Mouse (Mus musculus) gastrocnemius, adult 2 months (tissue): ENCODE results near the gene Zfp248. TPM values are rescaled to one million over a fixed set of nuclear protein-coding genes. Genes with fewer than 3 reads are reported as not detected.
A peak's percentile ranks its signal among the peaks of the same experiment; 100 is the strongest.

ENCODE experiments used
- DNase-seq: peaks from one replicate; pipeline ENCODE4 v3.0.0; 2022
- H3K27ac ChIP-seq: fragments of 200-600 bp; 2 replicates; pipeline ENCODE4 v1.8.1; 2022; ENCODE audit warnings: mild to moderate bottlenecking
- H3K4me3 ChIP-seq: fragments of 200-600 bp; 2 replicates; pipeline ENCODE4 v1.8.1; 2022; ENCODE audit warnings: mild to moderate bottlenecking, moderate library complexity
- CTCF ChIP-seq: fragments of 200-600 bp; IDR thresholded peaks from 2 replicates; pipeline ENCODE4 v1.8.1; 2022; ENCODE audit warnings: antibody characterized with exemption, mild to moderate bottlenecking, moderate library complexity
- intact Hi-C: fragments of 180-260 bp; cut with DNase I; formaldehyde crosslinking; loops from one replicate; pipeline ENCODE4 v1.15.1; 2025
- microRNA-seq: library from miRNA; unstranded; fragments of <30 nt; microRNA quantifications from one replicate; pipeline ENCODE4 v1.2.0, GENCODE M21; 2021
- total RNA-seq, 2 experiments: library from RNA; stranded (reverse); gene quantifications; 2 replicates each; pipeline ENCODE4 v1.2.3; 2021

Zfp248 gene
- total RNA-seq, 2 experiments from 2014 or later, result 1.0 to 1.9 TPM

DNA sequence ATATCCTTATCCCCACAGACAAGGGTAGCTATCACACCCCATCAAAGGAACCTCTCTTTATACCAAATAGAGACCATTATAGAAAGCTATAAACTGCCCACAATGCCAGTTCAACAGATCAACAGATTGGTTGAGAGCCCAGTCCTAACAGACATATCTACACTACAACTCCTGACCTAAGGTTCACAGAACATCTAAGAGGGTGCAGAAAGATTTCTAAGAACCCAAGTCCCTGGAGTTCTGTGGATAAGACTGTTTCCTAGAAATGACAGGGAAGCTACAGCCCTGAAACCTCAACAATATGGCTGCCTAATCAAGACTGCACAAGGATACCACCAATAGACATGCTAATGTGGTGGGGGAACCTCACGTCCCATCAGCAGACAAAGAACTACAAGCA, 44.9 kb downstream of the Zfp248 start:
- intact Hi-C loops, result no loop called here
- Histone ChIP-seq H3K4me3 (no peak overlapping the region), H3K27ac (no peak overlapping the region)
- no peak for DNase-seq
- no peak for TF ChIP-seq CTCF

DNA sequence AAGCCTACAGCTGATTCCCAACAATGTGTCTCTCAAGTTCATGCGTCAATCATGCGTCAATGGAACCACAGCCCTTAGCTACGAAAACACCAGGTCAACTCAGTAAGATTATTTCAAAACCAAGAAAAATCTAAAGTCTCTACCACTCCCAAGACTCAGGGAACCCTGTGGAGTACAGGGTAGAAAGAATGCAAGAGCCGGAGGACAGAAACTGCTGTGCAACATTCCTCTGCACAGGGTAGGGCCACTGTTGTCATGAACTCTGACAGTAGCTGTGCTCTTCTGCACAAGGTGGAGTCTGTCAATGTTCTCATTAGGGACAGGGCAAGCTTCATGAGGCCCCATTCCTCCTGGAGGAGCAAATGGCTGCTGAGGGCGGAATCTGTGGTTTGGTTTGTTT, 46.8 kb downstream of the Zfp248 start:
- intact Hi-C loops, result no loop called here
- H3K4me3 ChIP-seq, result no peak overlapping the region
- TF ChIP-seq CTCF, result no peak
- DNase-seq, result no peak
- no peak overlapping the region for H3K27ac ChIP-seq

DNA sequence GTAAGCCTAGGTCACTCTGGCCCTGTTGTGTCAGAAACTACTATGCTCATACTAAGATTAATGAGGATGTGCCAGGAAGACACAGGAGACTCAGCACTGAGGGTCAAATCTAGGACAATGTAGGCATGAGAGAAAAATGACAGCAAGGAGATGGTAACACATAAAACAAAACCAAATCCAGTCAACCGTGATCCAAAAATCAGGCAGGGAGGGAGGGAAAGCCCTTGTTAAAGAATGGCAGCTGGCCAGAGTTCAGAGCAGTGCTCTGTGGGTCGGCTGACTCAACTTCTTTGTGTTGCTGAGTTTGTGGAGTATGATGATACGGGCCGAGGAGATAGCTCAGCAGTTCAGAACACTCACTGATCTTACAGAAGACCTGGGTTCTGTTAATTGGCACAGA, 48.9 kb downstream of the Zfp248 start:
- no peak for DNase-seq
- no peak for TF ChIP-seq CTCF
- Histone ChIP-seq H3K4me3 (no peak overlapping the region), H3K27ac (no peak overlapping the region)
- intact Hi-C loops, result no loop called here

- no peak overlapping the region for H3K27ac ChIP-seq
- intact Hi-C loops, result no loop called here
- TF ChIP-seq CTCF, result no peak
Observed at GRCm38 (mm10) chr6:118390746-118391145, 64.6 kb downstream of the Zfp248 start.

GRCm38 (mm10) chr6:118385962-118386361, 69.4 kb downstream of the Zfp248 start:
- no peak for DNase-seq
- TF ChIP-seq CTCF, result peak; percentile 8; the same call in 1 of the 2 replicates
- Histone ChIP-seq H3K4me3 (no peak overlapping the region), H3K27ac (no peak overlapping the region)
- intact Hi-C loops, result no loop called here

More at GRCm38 (mm10) chr6:118390746-118391145, 64.6 kb downstream of the Zfp248 start:
- no peak for DNase-seq
- H3K4me3 ChIP-seq, result no peak overlapping the region

- H3K4me3 ChIP-seq, result no peak overlapping the region
- no peak for DNase-seq
- no peak overlapping the region for H3K27ac ChIP-seq
- TF ChIP-seq CTCF, result no peak
- intact Hi-C loops, result no loop called here
Observed at GRCm38 (mm10) chr6:118381234-118381633, 74.1 kb downstream of the Zfp248 start.

DNA sequence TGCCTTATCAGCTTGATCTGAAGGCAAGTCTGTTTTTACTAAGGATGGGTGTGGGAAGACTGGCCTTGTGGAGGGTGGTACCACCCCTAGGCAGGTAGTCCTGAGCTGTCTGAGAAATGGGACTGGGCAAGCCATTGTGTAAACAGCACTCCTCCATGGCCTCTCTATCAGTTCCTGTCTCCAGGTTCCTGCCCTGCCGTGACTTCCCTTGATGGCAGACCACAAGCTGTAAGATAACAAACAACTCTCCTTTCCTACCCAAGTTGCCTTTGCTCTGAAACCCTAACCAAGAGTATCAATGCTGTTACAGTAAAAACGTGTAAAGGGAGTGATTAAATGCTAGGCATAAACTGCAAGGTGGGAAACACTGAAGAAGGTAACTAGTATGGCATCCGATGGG, 74.7 kb downstream of the Zfp248 start:
- Histone ChIP-seq H3K27ac (no peak overlapping the region), H3K4me3 (no peak overlapping the region)
- intact Hi-C loops, result no loop called here
- TF ChIP-seq CTCF, result no peak
- DNase-seq, result no peak

DNA sequence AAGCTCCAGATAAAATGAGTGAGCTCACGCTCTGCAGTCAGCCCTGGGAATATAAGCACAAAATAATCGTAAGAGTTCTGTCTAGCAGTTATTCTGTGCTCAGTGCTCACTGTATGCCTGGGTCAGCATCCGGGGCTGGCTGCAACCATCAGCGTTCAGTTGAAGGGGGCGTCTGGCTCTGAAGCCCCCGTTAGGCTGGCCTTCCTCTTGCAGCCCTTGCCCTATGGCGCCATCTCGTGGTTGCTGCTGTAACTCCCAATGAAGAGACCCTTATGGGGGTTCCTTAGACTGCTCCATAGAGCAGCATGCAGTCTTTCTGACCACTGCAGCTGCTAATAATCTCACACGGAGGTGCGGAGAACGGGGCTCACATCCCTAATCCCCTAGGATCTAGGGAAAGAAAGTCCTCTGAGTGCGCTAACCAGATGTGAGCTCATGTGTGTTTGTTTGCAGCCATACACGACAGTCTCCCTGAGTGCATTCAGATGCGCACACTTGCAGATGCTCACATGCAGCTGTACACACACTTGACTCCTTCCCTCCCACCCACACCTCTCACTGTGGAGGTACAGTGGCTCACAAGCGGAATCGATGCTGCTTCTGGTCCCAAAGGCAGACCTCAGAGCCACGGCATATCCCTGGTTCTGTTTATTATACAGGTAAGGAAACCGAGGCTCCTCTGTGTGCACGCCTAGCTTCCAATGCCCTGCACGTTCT, 75.7 kb downstream of the Zfp248 start:
- no peak overlapping the region for H3K27ac ChIP-seq
- intact Hi-C loops, result loop anchor here (1.0 kb wide), 2 partner anchors 184 to 200 kb away; no protein-coding TSS in a partner anchor
- no peak overlapping the region for H3K4me3 ChIP-seq
- peak; percentile 74 for DNase-seq
- peak; percentile 93 for TF ChIP-seq CTCF

- DNase-seq, result no peak
- no peak for TF ChIP-seq CTCF
- H3K27ac ChIP-seq, result no peak overlapping the region
- no peak overlapping the region for H3K4me3 ChIP-seq
- intact Hi-C loops, result no loop called here
Observed at GRCm38 (mm10) chr6:118377611-118378010, 77.7 kb downstream of the Zfp248 start.

Small RNA genes within 50 kb of the gene (microRNA-seq; reads per million reads assigned to microRNA genes)
- not detected for gene Gm25953

Other genes with a start within 250 kb of the Zfp248 start
- 10 to 100 TPM; 26.3 to 27.0 TPM for gene Bms1, start 36.1 kb downstream of the Zfp248 start, total RNA-seq
- gene Zfp9, start 23.8 kb upstream of the Zfp248 start, total RNA-seq, result 1 to 10 TPM; 7.0 to 9.4 TPM
- 1 to 10 TPM; 2.0 to 3.6 TPM for gene Ankrd26, start 106.7 kb upstream of the Zfp248 start, total RNA-seq